Mouse (Mus musculus): ENCODE results near the gene Afap1.

DNA sequence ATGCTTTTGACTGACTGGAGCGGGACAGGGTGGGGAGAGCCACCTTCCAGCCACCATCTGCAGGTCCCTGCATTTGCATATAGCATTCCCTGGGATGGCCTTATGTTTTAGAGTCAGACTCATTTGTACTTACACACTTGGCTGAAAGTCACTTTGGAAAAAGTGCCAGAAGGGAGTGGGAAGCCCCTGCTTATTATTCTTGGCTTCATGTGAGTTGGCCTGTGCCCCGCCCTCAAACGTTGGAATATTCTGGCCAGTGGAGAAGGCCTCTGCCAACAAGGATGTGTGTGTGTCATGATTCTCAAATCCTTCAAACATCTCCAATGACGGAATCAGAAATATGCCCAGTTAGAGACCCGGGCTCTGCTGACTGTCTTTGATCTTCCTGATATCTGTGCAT is 88.2 kb downstream of the Afap1 start:
- TF ChIP-seq CTCF (conservative IDR thresholded peaks at IDR 0.05; ENCODE audit: insufficient read depth, insufficient read length, low read depth, low read length) = no peak
- no peak for TF ChIP-seq POLR2A (IDR thresholded peaks at IDR 0.05; ENCODE audit: low read depth, low read length)

Measured in kidney, adult 2 months (tissue).